Mouse (Mus musculus) brain, embryonic 14.5 days (tissue): ENCODE data around the gene Tram2.

ENCODE experiments used
- CTCF ChIP-seq: fragments of 200-500 bp; IDR thresholded peaks from 2 replicates; pipeline ENCODE4 v1.5.1; 2012; ENCODE audit warnings: inconsistent platforms, mild to moderate bottlenecking, moderate library complexity, borderline replicate concordance; ENCODE audit not compliant: insufficient read depth, insufficient read length; ENCODE audit errors: extremely low read depth
- POLR2A ChIP-seq: fragments of 200-500 bp; IDR thresholded peaks from 2 replicates; pipeline ENCODE4 v1.6.1; 2012; ENCODE audit warnings: mild to moderate bottlenecking, inconsistent platforms, borderline replicate concordance; ENCODE audit not compliant: poor library complexity, insufficient read depth, insufficient read length, severe bottlenecking; ENCODE audit errors: extremely low read depth

GRCm38 (mm10) chr1:20989461-20990083 is 89.5 kb downstream of the Tram2 start:
- no peak for TF ChIP-seq CTCF
- no peak for TF ChIP-seq POLR2A
